Mouse (Mus musculus) R1 (cell line): ENCODE measurements around the gene Them7.

ENCODE experiments used
- DNase-seq: peaks from one replicate; pipeline ENCODE4 v3.0.0-alpha.2; 2018; ENCODE audit warnings: low read depth, low spot score

The Them7 gene

GRCm38 (mm10) chr2:105375705-105376104, 151.6 kb downstream of the Them7 start:
- no peak for DNase-seq

GRCm38 (mm10) chr2:105379682-105380081, 155.6 kb downstream of the Them7 start:
- DNase-seq = no peak

- DNase-seq = no peak
Observed at GRCm38 (mm10) chr2:105380757-105381319, 156.7 kb downstream of the Them7 start.

GRCm38 (mm10) chr2:105383063-105383462, 158.9 kb downstream of the Them7 start:
- no peak for DNase-seq

GRCm38 (mm10) chr2:105384998-105385397, 160.9 kb downstream of the Them7 start:
- no peak for DNase-seq

GRCm38 (mm10) chr2:105386418-105386817, 162.3 kb downstream of the Them7 start:
- DNase-seq = no peak

GRCm38 (mm10) chr2:105389007-105389890, 165.1 kb downstream of the Them7 start:
- DNase-seq = no peak

- DNase-seq = no peak
Observed at GRCm38 (mm10) chr2:105390653-105391413, 166.7 kb downstream of the Them7 start.

- DNase-seq = no peak
Observed at GRCm38 (mm10) chr2:105391414-105391784, 167.3 kb downstream of the Them7 start.

GRCm38 (mm10) chr2:105392514-105392913, 168.4 kb downstream of the Them7 start:
- no peak for DNase-seq

GRCm38 (mm10) chr2:105394375-105394774, 170.3 kb downstream of the Them7 start:
- no peak for DNase-seq

- DNase-seq = peak; percentile 79
Observed at GRCm38 (mm10) chr2:105396066-105396465, 171.9 kb downstream of the Them7 start.

GRCm38 (mm10) chr2:105397446-105398211, 173.5 kb downstream of the Them7 start:
- DNase-seq = peak; percentile 65

GRCm38 (mm10) chr2:105398636-105399084, 174.5 kb downstream of the Them7 start:
- peak; percentile 59 for DNase-seq

GRCm38 (mm10) chr2:105399085-105399891, 175.2 kb downstream of the Them7 start, which contains the start of gene Rcn1:
Gene Rcn1 (minus strand): TSS chr2:105399319.
- peak; percentile 90 for DNase-seq

- peak; percentile 51 for DNase-seq
Observed at GRCm38 (mm10) chr2:105400558-105400957, 176.4 kb downstream of the Them7 start.

- DNase-seq = no peak
Observed at GRCm38 (mm10) chr2:105402180-105402579, 178.1 kb downstream of the Them7 start.

- peak; percentile 39 for DNase-seq
Observed at GRCm38 (mm10) chr2:105408511-105408910, 184.4 kb downstream of the Them7 start.

GRCm38 (mm10) chr2:105409253-105409652, 185.1 kb downstream of the Them7 start:
- DNase-seq = no peak

- no peak for DNase-seq
Observed at GRCm38 (mm10) chr2:105414309-105414708, 190.2 kb downstream of the Them7 start.
